Comparison of ENCODE assay signal across 8 mouse cellular contexts in the genomic region with DNA sequence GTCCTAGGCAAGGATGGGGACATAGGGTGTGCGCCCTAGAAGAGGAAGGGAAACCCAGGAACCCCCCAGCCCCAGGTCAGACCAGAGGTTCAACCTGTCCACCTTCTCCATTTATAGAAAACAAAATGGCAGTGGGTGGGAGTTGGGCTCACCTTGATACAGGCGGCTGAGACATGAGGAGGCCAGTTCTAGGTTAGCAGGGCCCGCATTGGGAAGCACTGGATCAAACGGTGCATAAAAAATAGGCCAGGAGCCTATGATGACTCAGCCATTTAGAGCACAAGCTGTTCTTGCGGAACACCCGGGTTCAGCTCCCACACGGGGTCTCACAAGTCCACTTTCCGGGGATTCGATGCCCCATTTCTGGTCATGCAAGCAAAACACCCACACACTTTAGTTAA. TPM values are rescaled to one million over a fixed set of nuclear protein-coding genes. Genes with fewer than 3 reads are reported as not detected.
DNase-seq lines count a peak whose midpoint lies in the region; ATAC-seq and TF ChIP-seq lines count a peak whose summit lies in the region.

No protein-coding gene starts in this region.

- peaks cover 11% of the 10 kb centered on the region for H3K36me3 ChIP-seq in heart, embryonic 11.5 days (ENCODE audit: control insufficient read depth, insufficient read depth, low read length)
- H3K36me3 ChIP-seq in C2C12 (ENCODE audit: control insufficient read depth, insufficient read depth), result peaks cover 29% of the 10 kb centered on the region
- H3K36me3 ChIP-seq in limb, embryonic 12.5 days, result peaks cover 55% of the 10 kb centered on the region
- peaks cover 5% of the 10 kb centered on the region; the same call in 1 of the 2 replicates for H3K36me3 ChIP-seq in thymus, adult 2 months (ENCODE audit: control insufficient read depth, insufficient read depth, low read length)

- no peak for TF ChIP-seq POLR2A in brain, embryonic 14.5 days (IDR thresholded peaks at IDR 0.05; ENCODE audit: borderline replicate concordance, extremely low read depth, insufficient read depth, insufficient read length, poor library complexity, severe bottlenecking)
- TF ChIP-seq POLR2A in thymus, adult 2 months (IDR thresholded peaks at IDR 0.05; ENCODE audit: control insufficient read depth, extremely low read depth, insufficient read depth, low read length, poor library complexity), result no peak

- H3ac ChIP-seq in C2C12 (ENCODE audit: control insufficient read depth, insufficient read length, low read depth), result no peak overlapping the region

- 83% methylated on average over 9 of the region's 9 CpGs for WGBS in heart, embryonic 11.5 days (ENCODE audit: insufficient replicate concordance)
- 93% methylated on average over 9 of the region's 9 CpGs for WGBS in limb, embryonic 12.5 days
- 78% methylated on average over 9 of the region's 9 CpGs for WGBS in thymus, adult 2 months

- TF ChIP-seq CTCF in C2C12 (IDR thresholded peaks at IDR 0.05; ENCODE audit: control insufficient read depth, insufficient read depth, insufficient read length), result no peak
- TF ChIP-seq CTCF in brain, embryonic 14.5 days (IDR thresholded peaks at IDR 0.05; ENCODE audit: borderline replicate concordance, extremely low read depth, insufficient read depth, insufficient read length), result no peak
- TF ChIP-seq CTCF in thymus, adult 2 months (IDR thresholded peaks at IDR 0.05; ENCODE audit: borderline replicate concordance, control insufficient read depth, extremely low read depth, insufficient read depth, low read length, poor library complexity), result no peak

- H3K79me3 ChIP-seq in C2C12 (ENCODE audit: low read depth), result peaks cover 6% of the 10 kb centered on the region

- peaks cover 22% of the 10 kb centered on the region for H3K79me2 ChIP-seq in C2C12 (ENCODE audit: control insufficient read depth, insufficient read depth)

- H3K9ac ChIP-seq in heart, embryonic 11.5 days (ENCODE audit: low read depth, low read length), result no peak overlapping the region
- H3K9ac ChIP-seq in limb, embryonic 12.5 days (replicated peaks), result no peak overlapping the region

- no peaks in the 10 kb centered on the region for H3K9me3 ChIP-seq in heart, embryonic 11.5 days (replicated peaks; ENCODE audit: control insufficient read depth, low read length)
- no peaks in the 10 kb centered on the region for H3K9me3 ChIP-seq in limb, embryonic 12.5 days

- no peak for DNase-seq in heart, adult 9 months (ENCODE audit: low spot score in 2 of 2)
- peak; percentile 11 for DNase-seq in brain, embryonic 14.5 days (ENCODE audit: low read depth)
- no peak for DNase-seq in layer of hippocampus, postnatal 14 days (ENCODE audit: low spot score in 2 of 2)
- DNase-seq in thymus, adult 2 months, result no peak
- DNase-seq in thymus, postnatal 4 days, result no peak

- H3K4me3 ChIP-seq in heart, embryonic 11.5 days (ENCODE audit: low read depth, low read length), result no peak overlapping the region
- peak overlapping the region; percentile 84 for H3K4me3 ChIP-seq in C2C12 (ENCODE audit: insufficient read depth, poor library complexity, severe bottlenecking)
- peak overlapping the region; percentile 70; the same call in 1 of the 2 replicates for H3K4me3 ChIP-seq in limb, embryonic 12.5 days (replicated peaks)
- H3K4me3 ChIP-seq in thymus, adult 2 months (ENCODE audit: control insufficient read depth, insufficient read depth, low read length), result no peak overlapping the region

- H3K27ac ChIP-seq in heart, embryonic 11.5 days (ENCODE audit: low read depth, low read length), result no peak overlapping the region
- H3K27ac ChIP-seq in limb, embryonic 12.5 days, result no peak overlapping the region
- H3K27ac ChIP-seq in thymus, adult 2 months (ENCODE audit: control insufficient read depth, insufficient read depth, low read length), result no peak overlapping the region

- H3K27me3 ChIP-seq in heart, embryonic 11.5 days (ENCODE audit: control insufficient read depth, insufficient read depth, low read length), result no peaks in the 10 kb centered on the region
- H3K27me3 ChIP-seq in C2C12 (ENCODE audit: control insufficient read depth, insufficient read depth, insufficient read length), result no peaks in the 10 kb centered on the region
- no peaks in the 10 kb centered on the region for H3K27me3 ChIP-seq in limb, embryonic 12.5 days
- no peaks in the 10 kb centered on the region for H3K27me3 ChIP-seq in thymus, adult 2 months (ENCODE audit: control insufficient read depth, insufficient read depth, low read length)

- ATAC-seq in heart, embryonic 11.5 days (replicated peaks; ENCODE audit: insufficient number of reproducible peaks, low FRiP score, low TSS enrichment), result no peak
- ATAC-seq in limb, embryonic 12.5 days (ENCODE audit: insufficient number of reproducible peaks, insufficient read depth, low FRiP score, low TSS enrichment, low read depth), result no peak

- peak overlapping the region; percentile 97; the same call in 1 of the 2 replicates for H3K4me2 ChIP-seq in heart, embryonic 11.5 days
- peak overlapping the region; percentile 95 for H3K4me2 ChIP-seq in limb, embryonic 12.5 days

- H3K4me1 ChIP-seq in heart, embryonic 11.5 days (ENCODE audit: control insufficient read depth, insufficient read depth, low read length), result peaks cover 7% of the 10 kb centered on the region
- peaks cover 16% of the 10 kb centered on the region for H3K4me1 ChIP-seq in limb, embryonic 12.5 days (replicated peaks)
- peaks cover 15% of the 10 kb centered on the region for H3K4me1 ChIP-seq in thymus, adult 2 months (replicated peaks; ENCODE audit: control insufficient read depth, insufficient read depth, low read length)

TF ChIP-seq in C2C12, 6 proteins besides CTCF, POLR2A, EP300 and RAD21:
- no peak for TF ChIP-seq FOSL1 (IDR thresholded peaks at IDR 0.05; ENCODE audit: insufficient read depth, low read length, poor library complexity, severe bottlenecking)
- no peak for TF ChIP-seq MYOD1 (IDR thresholded peaks at IDR 0.05; ENCODE audit: control insufficient read depth, insufficient read length, low read depth)
- no peak for TF ChIP-seq CEBPB (IDR thresholded peaks at IDR 0.05; ENCODE audit: low read depth)
TF ChIP-seq in C2C12: peak in this region for 0.

RNA-seq across cellular contexts. Expression of gene Ankle1, which starts 0.9 kb away (rescaled TPM):
- polyA plus RNA-seq in heart, embryonic 11.5 days (2014; fragmentation: Nextera tagmentation; extraction: Ambion mirVana), result 21.2 and 23.0 TPM in 2 replicates
- 6.3 TPM for polyA plus RNA-seq in C2C12 (2012; fragmentation: generic; extraction: Trizol)
- 12.1 and 29.4 TPM in 2 replicates for polyA plus RNA-seq in brain, embryonic 14.5 days (2012; rRNA removed)
- 41.5 and 44.1 TPM in 2 replicates for polyA plus RNA-seq in limb, embryonic 12.5 days (2016; fragmentation: Nextera tagmentation; extraction: Ambion mirVana)
- 1 to 10 TPM in 1 of 2 experiments, under 1 TPM in 1; 0.60 to 1.7 TPM for total RNA-seq in layer of hippocampus, postnatal 14 days (2021)
- polyA plus RNA-seq in thymus, adult 2 months (2012; rRNA removed), result 60.0 and 72.6 TPM in 2 replicates

RNA-seq across cellular contexts. Expression of gene Babam1, which starts 8.3 kb away (rescaled TPM):
- polyA plus RNA-seq in heart, embryonic 11.5 days (2014; fragmentation: Nextera tagmentation; extraction: Ambion mirVana), result 89.6 and 92.1 TPM in 2 replicates
- 118 TPM for polyA plus RNA-seq in C2C12 (2012; fragmentation: generic; extraction: Trizol)
- 115 and 119 TPM in 2 replicates for polyA plus RNA-seq in brain, embryonic 14.5 days (2012; rRNA removed)
- 96.9 TPM in 2 replicates for polyA plus RNA-seq in limb, embryonic 12.5 days (2016; fragmentation: Nextera tagmentation; extraction: Ambion mirVana)
- 10 to 100 TPM; 89.1 to 96.7 TPM for total RNA-seq in layer of hippocampus, postnatal 14 days (2021)
- polyA plus RNA-seq in thymus, adult 2 months (2012; rRNA removed), result 219 and 225 TPM in 2 replicates

RNA-seq across cellular contexts. Expression of gene Ushbp1, which starts 9.3 kb away (rescaled TPM):
- polyA plus RNA-seq in heart, embryonic 11.5 days (2014; fragmentation: Nextera tagmentation; extraction: Ambion mirVana), result 3.0 and 4.3 TPM in 2 replicates
- polyA plus RNA-seq in C2C12 (2012; fragmentation: generic; extraction: Trizol), result 0.04 TPM
- 8.7 and 9.4 TPM in 2 replicates for polyA plus RNA-seq in brain, embryonic 14.5 days (2012; rRNA removed)
- polyA plus RNA-seq in limb, embryonic 12.5 days (2016; fragmentation: Nextera tagmentation; extraction: Ambion mirVana), result 7.0 and 7.1 TPM in 2 replicates
- total RNA-seq in layer of hippocampus, postnatal 14 days (2021), result 1 to 10 TPM; 5.1 to 5.2 TPM
- 9.9 and 13.6 TPM in 2 replicates for polyA plus RNA-seq in thymus, adult 2 months (2012; rRNA removed)

RNA-seq across cellular contexts. Expression of gene Nr2f6, which starts 23.2 kb away (rescaled TPM):
- 45.7 and 47.2 TPM in 2 replicates for polyA plus RNA-seq in heart, embryonic 11.5 days (2014; fragmentation: Nextera tagmentation; extraction: Ambion mirVana)
- 73.0 TPM for polyA plus RNA-seq in C2C12 (2012; fragmentation: generic; extraction: Trizol)
- 59.4 and 61.5 TPM in 2 replicates for polyA plus RNA-seq in brain, embryonic 14.5 days (2012; rRNA removed)
- polyA plus RNA-seq in limb, embryonic 12.5 days (2016; fragmentation: Nextera tagmentation; extraction: Ambion mirVana), result 65.8 and 72.4 TPM in 2 replicates
- total RNA-seq in layer of hippocampus, postnatal 14 days (2021), result 10 to 100 TPM; 33.9 to 36.7 TPM
- 71.2 and 71.5 TPM in 2 replicates for polyA plus RNA-seq in thymus, adult 2 months (2012; rRNA removed)

RNA-seq across cellular contexts. Expression of gene Ocel1, which starts 33.9 kb away (rescaled TPM):
- 2.7 and 2.9 TPM in 2 replicates for polyA plus RNA-seq in heart, embryonic 11.5 days (2014; fragmentation: Nextera tagmentation; extraction: Ambion mirVana)
- 11.2 TPM for polyA plus RNA-seq in C2C12 (2012; fragmentation: generic; extraction: Trizol)
- 5.4 and 6.0 TPM in 2 replicates for polyA plus RNA-seq in brain, embryonic 14.5 days (2012; rRNA removed)
- 4.2 and 4.9 TPM in 2 replicates for polyA plus RNA-seq in limb, embryonic 12.5 days (2016; fragmentation: Nextera tagmentation; extraction: Ambion mirVana)
- 10 to 100 TPM; 16.0 to 18.1 TPM for total RNA-seq in layer of hippocampus, postnatal 14 days (2021)
- 34.9 and 36.1 TPM in 2 replicates for polyA plus RNA-seq in thymus, adult 2 months (2012; rRNA removed)

Comparison
In these comparisons a context has a peak if more than half of its experiments do, and no peak if none do; other contexts are left out.
1. H3K4me3 ChIP-seq: peak in C2C12 (single experiment) and limb, embryonic 12.5 days (single experiment); none in heart, embryonic 11.5 days (single experiment) and thymus, adult 2 months (single experiment).